Mouse (Mus musculus): ENCODE results near the gene Ddah1.

GRCm38 (mm10) chr3:145880335-145880734 is 121.9 kb downstream of the Ddah1 start:
- TF ChIP-seq CTCF (IDR thresholded peaks at IDR 0.05; ENCODE audit: extremely low read depth, insufficient read depth, insufficient read length, insufficient replicate concordance) (no peak), POLR2A (IDR thresholded peaks at IDR 0.05; ENCODE audit: low read depth, low read length) (no peak)

Data from spleen, adult 2 months (tissue).